Mouse (Mus musculus) heart, embryonic 15.5 days (tissue): ENCODE results near the gene Zfp936. TPM values are rescaled to one million over a fixed set of nuclear protein-coding genes. Genes with fewer than 3 reads are reported as not detected.
"Not testable (repeated sequence)": the region's sequence is repeated elsewhere in the genome, so short reads cannot be mapped to it uniquely, and the experiment has no call there.

Experiments used
- ATAC-seq: fragments of 200-750 bp; cut with Nextera tagmentation; replicated peaks from 2 replicates; pipeline ENCODE4 v1.8.0; 2017; ENCODE audit warnings: low read depth, moderate TSS enrichment; ENCODE audit not compliant: insufficient number of reproducible peaks, insufficient read depth, low FRiP score
- H3K27ac ChIP-seq: fragments of 300-500 bp; sonication (generic); 2 replicates; pipeline ENCODE4 v1.5.1; 2015; ENCODE audit warnings: mild to moderate bottlenecking, inconsistent platforms
- H3K27me3 ChIP-seq: fragments of 300-500 bp; sonication (generic); 2 replicates; pipeline ENCODE4 v1.6.1; 2015; ENCODE audit warnings: inconsistent platforms
- H3K36me3 ChIP-seq: fragments of 300-500 bp; sonication (generic); 2 replicates; pipeline ENCODE4 v1.6.1; 2015; ENCODE audit warnings: mild to moderate bottlenecking, inconsistent platforms
- H3K4me1 ChIP-seq: fragments of 300-500 bp; sonication (generic); replicated peaks from 2 replicates; pipeline ENCODE4 v1.6.1; 2015; ENCODE audit warnings: inconsistent platforms
- H3K4me2 ChIP-seq: fragments of 300-500 bp; sonication (generic); 2 replicates; pipeline ENCODE4 v1.6.1; 2015; ENCODE audit warnings: inconsistent platforms, mild to moderate bottlenecking, moderate library complexity
- H3K4me3 ChIP-seq: fragments of 300-500 bp; sonication (generic); 2 replicates; pipeline ENCODE4 v1.5.1; 2015; ENCODE audit warnings: mild to moderate bottlenecking, inconsistent platforms
- H3K9ac ChIP-seq: fragments of 300-500 bp; sonication (generic); 2 replicates; pipeline ENCODE4 v1.6.1; 2015; ENCODE audit warnings: mild to moderate bottlenecking, inconsistent platforms
- H3K9me3 ChIP-seq: fragments of 300-500 bp; sonication (generic); replicated peaks from 2 replicates; pipeline ENCODE4 v1.6.1; 2016; ENCODE audit warnings: inconsistent platforms
- whole genome bisulfite sequencing: fragments of 180-500 bp; shearing (Covaris S2); methylation state at CpG from one replicate; pipeline ENCODE4 v1.1.7; 2015; ENCODE audit warnings: mixed read lengths; 5-methylcytosine and 5-hydroxymethylcytosine counted together
- microRNA-seq: library from miRNA; unstranded; fragments of <30 nt; microRNA quantifications from one replicate; pipeline ENCODE4, GENCODE M21; 2016
- polyA plus RNA-seq: library from polyadenylated mRNA; unstranded; fragments of >200 nt; fragmentation: Nextera tagmentation; extraction: Ambion mirVana; gene quantifications from 2 replicates; pipeline ENCODE4 v1.2.1, GENCODE M21; 2015

The Zfp936 gene
- polyA plus RNA-seq, result not detected in 2 replicates

DNA sequence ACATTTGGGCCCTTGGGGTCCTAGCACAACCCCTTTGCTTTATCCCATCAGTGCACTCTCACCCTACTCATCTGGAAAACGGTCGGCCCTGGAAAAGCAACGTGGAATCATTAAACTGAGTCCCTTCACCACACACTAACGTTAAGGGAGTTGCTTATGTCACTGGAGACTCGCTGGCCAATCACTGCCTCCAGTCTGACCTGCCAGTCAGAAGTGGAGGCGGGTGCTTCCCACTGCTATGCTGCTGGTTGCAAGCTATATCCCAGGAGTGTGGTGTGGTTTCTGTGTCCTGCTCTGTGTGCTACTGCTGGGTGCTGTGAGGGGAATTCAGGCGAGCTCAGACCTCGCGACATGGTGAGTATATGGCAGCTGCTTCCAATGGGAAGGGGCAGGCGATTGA is at the start of gene Zfp936:
Zfp936 (plus strand) TSS at position 301 of the 400 bp plus-strand sequence.
- not testable (repeated sequence) for H3K4me1 ChIP-seq, ATAC-seq
- WGBS, result 72% methylated on average over 10 of the region's 10 CpGs

GRCm38 (mm10) chr7:43077831-43078230 is 36.2 kb upstream of the Zfp936 start:
- no peak overlapping the region for H3K4me3 ChIP-seq
- no peaks in the 10 kb centered on the region for H3K27me3 ChIP-seq
- ATAC-seq, result no peak
- H3K27ac ChIP-seq, result no peak overlapping the region
- H3K9ac ChIP-seq, result no peak overlapping the region
- no peaks in the 10 kb centered on the region for H3K4me1 ChIP-seq
- no peaks in the 10 kb centered on the region for H3K36me3 ChIP-seq
- WGBS, result 78% methylated on average over 8 of the region's 8 CpGs
- H3K9me3 ChIP-seq, result no peaks in the 10 kb centered on the region; the same call in 1 of the 2 replicates
- no peak overlapping the region for H3K4me2 ChIP-seq

More for the DNA sequence above, at the start of gene Zfp936:
- not testable (repeated sequence) for H3K9ac ChIP-seq, H3K4me3 ChIP-seq, H3K27ac ChIP-seq, H3K36me3 ChIP-seq, H3K27me3 ChIP-seq, H3K4me2 ChIP-seq, H3K9me3 ChIP-seq

GRCm38 (mm10) chr7:43128691-43129090 is 14.7 kb downstream of the Zfp936 start:
- not testable (repeated sequence) for H3K27ac ChIP-seq, H3K36me3 ChIP-seq, H3K4me3 ChIP-seq, H3K9ac ChIP-seq, H3K27me3 ChIP-seq, ATAC-seq, H3K4me1 ChIP-seq, H3K4me2 ChIP-seq
- WGBS, result 88% methylated on average over 15 of the region's 15 CpGs
- peaks cover 48% of the 10 kb centered on the region for H3K9me3 ChIP-seq

GRCm38 (mm10) chr7:43164121-43164520 is 50.1 kb downstream of the Zfp936 start:
- not testable (repeated sequence) for H3K36me3 ChIP-seq, H3K4me3 ChIP-seq, H3K27me3 ChIP-seq, ATAC-seq, H3K9ac ChIP-seq, H3K27ac ChIP-seq, H3K4me1 ChIP-seq, H3K4me2 ChIP-seq
- peaks cover 46% of the 10 kb centered on the region for H3K9me3 ChIP-seq
- WGBS, result 66% methylated on average over 4 of the region's 4 CpGs

GRCm38 (mm10) chr7:43167101-43167500 is 53.1 kb downstream of the Zfp936 start:
- peaks cover 50% of the 10 kb centered on the region for H3K9me3 ChIP-seq

DNA sequence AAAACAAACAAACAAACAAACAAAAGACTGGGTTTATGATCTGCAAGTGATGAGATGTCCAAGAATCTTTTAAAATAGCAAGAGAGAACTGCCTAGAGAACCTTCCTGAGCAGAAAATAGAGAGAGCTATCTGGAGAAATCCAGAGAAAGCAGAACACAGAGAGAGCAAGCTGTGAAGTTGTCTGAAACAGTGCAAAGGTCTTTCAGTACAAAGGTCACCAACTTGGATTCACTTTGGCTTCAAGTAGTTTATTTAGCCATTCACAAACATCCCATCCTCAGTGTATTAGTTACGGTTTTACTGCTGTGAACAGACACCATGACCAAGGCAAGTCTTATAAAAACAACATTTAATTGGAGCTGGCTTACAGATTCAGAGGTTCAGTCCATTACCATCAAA is 53.8 kb downstream of the Zfp936 start:
- H3K4me3 ChIP-seq, ATAC-seq, H3K27ac ChIP-seq, H3K4me2 ChIP-seq, H3K36me3 ChIP-seq, H3K9ac ChIP-seq, H3K27me3 ChIP-seq, H3K4me1 ChIP-seq: not testable (repeated sequence)
- H3K9me3 ChIP-seq, result peaks cover 47% of the 10 kb centered on the region
- 76% methylated on average over 1 of the region's 1 CpGs for WGBS

More at GRCm38 (mm10) chr7:43167101-43167500, 53.1 kb downstream of the Zfp936 start:
- not testable (repeated sequence) for H3K4me2 ChIP-seq, H3K9ac ChIP-seq, ATAC-seq, H3K4me1 ChIP-seq, H3K4me3 ChIP-seq, H3K27me3 ChIP-seq, H3K27ac ChIP-seq, H3K36me3 ChIP-seq
- WGBS, result 73% methylated on average over 4 of the region's 4 CpGs

- peaks cover 44% of the 10 kb centered on the region for H3K9me3 ChIP-seq
- WGBS, result 25% methylated on average over 1 of the region's 1 CpGs
- 0 out of 2 replicates have a peak, but pooled peaks have one; percentile 29 for ATAC-seq
- H3K4me1 ChIP-seq, H3K36me3 ChIP-seq, H3K27ac ChIP-seq, H3K9ac ChIP-seq, H3K4me3 ChIP-seq, H3K4me2 ChIP-seq, H3K27me3 ChIP-seq: not testable (repeated sequence)
These were observed 54.2 kb downstream of the Zfp936 start for GRCm38 (mm10) chr7:43168212-43168611.

- no peak overlapping the region for H3K9ac ChIP-seq
- 79% methylated on average over 14 of the region's 14 CpGs for WGBS
- H3K27ac ChIP-seq, result no peak overlapping the region
- H3K4me1 ChIP-seq, result no peaks in the 10 kb centered on the region
- no peak overlapping the region for H3K4me2 ChIP-seq
- no peak for ATAC-seq
- H3K27me3 ChIP-seq, result no peaks in the 10 kb centered on the region
- H3K9me3 ChIP-seq, result peaks cover 52% of the 10 kb centered on the region
- H3K4me3 ChIP-seq, result no peak overlapping the region
- no peaks in the 10 kb centered on the region for H3K36me3 ChIP-seq
These were observed 63.1 kb downstream of the Zfp936 start for GRCm38 (mm10) chr7:43177003-43177702.

DNA sequence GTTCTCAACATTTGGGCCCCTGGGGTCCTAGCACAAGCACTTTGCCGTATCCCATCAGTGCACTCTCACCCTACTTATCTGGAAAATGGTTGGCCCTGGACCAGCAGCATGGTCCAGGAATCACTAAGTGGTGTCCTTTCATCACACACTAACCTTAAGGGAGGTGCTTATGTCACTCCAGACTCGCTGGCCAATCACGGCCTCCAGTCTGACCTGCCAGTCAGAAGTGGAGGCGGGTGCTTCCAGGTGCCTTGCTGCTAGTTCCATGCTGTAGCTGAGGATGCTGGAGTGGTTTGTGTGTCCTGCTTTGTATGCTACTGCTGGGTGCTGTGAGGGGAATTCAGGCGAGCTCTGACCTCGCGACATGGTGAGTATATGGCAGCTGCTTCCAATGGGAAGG is 99.8 kb downstream of the Zfp936 start:
- H3K9me3 ChIP-seq, ATAC-seq, H3K4me2 ChIP-seq, H3K4me1 ChIP-seq, H3K27ac ChIP-seq, H3K9ac ChIP-seq, H3K36me3 ChIP-seq, H3K4me3 ChIP-seq, H3K27me3 ChIP-seq: not testable (repeated sequence)
- 76% methylated on average over 7 of the region's 7 CpGs for WGBS

Small RNA genes within 50 kb of the gene (microRNA-seq; reads per million reads assigned to microRNA genes)
- not detected for gene Gm22707

Other genes starting within 250 kb of the Zfp936 start
- not detected in 2 replicates for gene Gm2381, start 247.0 kb upstream of the Zfp936 start, polyA plus RNA-seq
- not detected in 2 replicates for gene Vmn2r63, start 180.4 kb upstream of the Zfp936 start, polyA plus RNA-seq
- not detected in 2 replicates for gene Gm9268, start 95.5 kb upstream of the Zfp936 start, polyA plus RNA-seq
- 9.0 and 10.1 TPM in 2 replicates for gene Zfp715, start 199.1 kb downstream of the Zfp936 start, polyA plus RNA-seq
- 0.13 and 0.46 TPM in 2 replicates for gene Siglecf, start 237.1 kb downstream of the Zfp936 start, polyA plus RNA-seq